Mouse (Mus musculus) retina, adult 2 months (tissue): ENCODE measurements around the gene Gm4450.
"Not testable (repeated sequence)": the region's sequence is repeated elsewhere in the genome, so short reads cannot be mapped to it uniquely, and the experiment has no call there.

Experiments
- DNase-seq: peaks from one replicate; pipeline ENCODE4 v3.0.0-alpha.2; 2012; ENCODE audit warnings: low read depth, low spot score

Gene Gm4450

GRCm38 (mm10) chr3:98457026-98457425, at the start of gene Gm4450:
Gene Gm4450 (minus strand): TSS chr3:98457126.
- DNase-seq, result not testable (repeated sequence)

- not testable (repeated sequence) for DNase-seq
Measured at GRCm38 (mm10) chr3:98497401-98497800, 40.5 kb upstream of the Gm4450 start.

- DNase-seq, result not testable (repeated sequence)
Measured at GRCm38 (mm10) chr3:98496762-98497161, 39.8 kb upstream of the Gm4450 start.

- DNase-seq, result not testable (repeated sequence)
Measured at GRCm38 (mm10) chr3:98495055-98495454, 38.1 kb upstream of the Gm4450 start.

- DNase-seq, result not testable (repeated sequence)
Measured at GRCm38 (mm10) chr3:98494184-98494583, 37.3 kb upstream of the Gm4450 start.

- DNase-seq, result not testable (repeated sequence)
Measured at GRCm38 (mm10) chr3:98471499-98471898, 14.6 kb upstream of the Gm4450 start.

GRCm38 (mm10) chr3:98471057-98471456, 14.1 kb upstream of the Gm4450 start:
- DNase-seq, result not testable (repeated sequence)

GRCm38 (mm10) chr3:98469323-98469722, 12.4 kb upstream of the Gm4450 start:
- not testable (repeated sequence) for DNase-seq

GRCm38 (mm10) chr3:98453786-98454185, 3.1 kb downstream of the Gm4450 start:
- DNase-seq, result not testable (repeated sequence)

- DNase-seq, result not testable (repeated sequence)
Measured at GRCm38 (mm10) chr3:98443924-98444323, 13.0 kb downstream of the Gm4450 start.

GRCm38 (mm10) chr3:98443149-98443779, 13.7 kb downstream of the Gm4450 start:
- not testable (repeated sequence) for DNase-seq

- DNase-seq, result not testable (repeated sequence)
Measured at GRCm38 (mm10) chr3:98442245-98442644, 14.7 kb downstream of the Gm4450 start.

- no peak for DNase-seq
Measured at GRCm38 (mm10) chr3:98435030-98435429, 21.9 kb downstream of the Gm4450 start.

- no peak for DNase-seq
Measured at GRCm38 (mm10) chr3:98434088-98434816, 22.7 kb downstream of the Gm4450 start.

- no peak for DNase-seq
Measured at GRCm38 (mm10) chr3:98428928-98429525, 27.9 kb downstream of the Gm4450 start.

- no peak for DNase-seq
Measured at GRCm38 (mm10) chr3:98428449-98428775, 28.5 kb downstream of the Gm4450 start.

GRCm38 (mm10) chr3:98427600-98428448, 29.1 kb downstream of the Gm4450 start:
- DNase-seq, result no peak

GRCm38 (mm10) chr3:98427260-98427599, 29.7 kb downstream of the Gm4450 start:
- no peak for DNase-seq

GRCm38 (mm10) chr3:98426749-98427148, 30.2 kb downstream of the Gm4450 start:
- no peak for DNase-seq

- no peak for DNase-seq
Measured at GRCm38 (mm10) chr3:98422926-98423325, 34.0 kb downstream of the Gm4450 start.

GRCm38 (mm10) chr3:98419786-98420070, 37.2 kb downstream of the Gm4450 start:
- DNase-seq, result no peak
